Mouse (Mus musculus): ENCODE results near the gene Mok.

GRCm38 (mm10) chr12:110854786-110855737 is 14.3 kb upstream of the Mok start:
- TF ChIP-seq CTCF (IDR thresholded peaks at IDR 0.05; ENCODE audit: extremely low read depth, insufficient read depth, insufficient read length, insufficient replicate concordance) = no peak
- TF ChIP-seq POLR2A (IDR thresholded peaks at IDR 0.05; ENCODE audit: low read depth, low read length) = no peak

Measured in spleen, adult 2 months (tissue).